Mouse (Mus musculus): Measurements from ENCODE around the gene Tiam1.

Gene Tiam1

GRCm38 (mm10) chr16:90046494-90047158 is 96.9 kb downstream of the Tiam1 start:
- DNase-seq = no peak

- DNase-seq = no peak
These were observed 98.0 kb downstream of the Tiam1 start for GRCm38 (mm10) chr16:90045611-90046010.

GRCm38 (mm10) chr16:90044004-90044754 is 99.4 kb downstream of the Tiam1 start:
- no peak for DNase-seq

- DNase-seq = no peak
These were observed 100.7 kb downstream of the Tiam1 start for GRCm38 (mm10) chr16:90042874-90043273.

GRCm38 (mm10) chr16:90042386-90042785 is 101.2 kb downstream of the Tiam1 start:
- no peak for DNase-seq

GRCm38 (mm10) chr16:90040771-90041364 is 102.7 kb downstream of the Tiam1 start:
- no peak for DNase-seq

- DNase-seq = no peak
These were observed 107.9 kb downstream of the Tiam1 start for GRCm38 (mm10) chr16:90035595-90036110.

- DNase-seq = no peak
These were observed 113.2 kb downstream of the Tiam1 start for GRCm38 (mm10) chr16:90030355-90030754.

- peak in 1 of 2 experiments; percentile 44 for DNase-seq
These were observed 115.7 kb downstream of the Tiam1 start for GRCm38 (mm10) chr16:90027886-90028285.

GRCm38 (mm10) chr16:90025526-90026172 is 117.9 kb downstream of the Tiam1 start:
- DNase-seq = peak; percentile 66 to 68

- peak; percentile 81 to 89 for DNase-seq
These were observed 119.9 kb downstream of the Tiam1 start for GRCm38 (mm10) chr16:90023665-90024010.

GRCm38 (mm10) chr16:90022932-90023664 is 120.5 kb downstream of the Tiam1 start:
- DNase-seq = peak; percentile 39 to 50

GRCm38 (mm10) chr16:90016046-90016445 is 127.5 kb downstream of the Tiam1 start:
- DNase-seq = no peak

GRCm38 (mm10) chr16:90014596-90014995 is 129.0 kb downstream of the Tiam1 start:
- DNase-seq = no peak

GRCm38 (mm10) chr16:90011521-90012181 is 131.9 kb downstream of the Tiam1 start:
- peak in 1 of 2 experiments; percentile 36 for DNase-seq

GRCm38 (mm10) chr16:90008504-90008903 is 135.1 kb downstream of the Tiam1 start:
- DNase-seq = no peak

- DNase-seq = no peak
These were observed 136.1 kb downstream of the Tiam1 start for GRCm38 (mm10) chr16:90007391-90007977.

- DNase-seq = no peak
These were observed 140.0 kb downstream of the Tiam1 start for GRCm38 (mm10) chr16:90003556-90003955.

- DNase-seq = no peak
These were observed 148.4 kb downstream of the Tiam1 start for GRCm38 (mm10) chr16:89995155-89995554.

GRCm38 (mm10) chr16:89993991-89994825 is 149.4 kb downstream of the Tiam1 start:
- DNase-seq = peak; percentile 80 to 82
